Comparison of ENCODE assay signal across 18 mouse cellular contexts in the genomic region with DNA sequence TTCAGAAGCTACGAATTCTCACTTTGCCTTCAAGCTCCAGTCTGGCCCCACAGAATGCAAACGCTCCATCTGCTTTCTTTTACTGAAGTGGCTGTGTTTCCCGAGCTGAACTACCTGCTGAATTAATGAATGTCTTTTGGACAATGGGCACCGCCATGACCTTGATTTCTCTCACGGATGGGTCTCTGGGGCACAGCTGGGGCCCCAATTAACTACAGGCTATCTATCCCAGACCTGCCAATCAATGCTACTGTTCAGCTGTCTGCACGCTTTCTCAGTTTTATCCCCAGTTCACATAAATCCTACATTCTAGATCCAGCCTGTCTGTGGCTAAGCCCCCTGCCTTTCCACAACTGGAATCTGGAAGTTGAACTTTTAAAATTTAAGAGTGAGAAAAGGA. TPM values are rescaled to one million over a fixed set of nuclear protein-coding genes. Genes with fewer than 3 reads are reported as not detected.
DNase-seq lines count a peak whose midpoint lies in the region; ATAC-seq and TF ChIP-seq lines count a peak whose summit lies in the region.
"Had no signal": no experiment of that assay in that cellular context is flagged by ENCODE, and none has a peak within 500 bp of the region (broad histone marks: within the 10 kb centered on the region; RNA-seq: fewer than 3 reads in every experiment).

No protein-coding gene starts in this region.

- no peak overlapping the region for H3K4me3 ChIP-seq in hindbrain, embryonic 10.5 days
- H3K4me3 ChIP-seq in hindbrain, postnatal 0 days (ENCODE audit: low read length) = no peak overlapping the region
- no peak overlapping the region for H3K4me3 ChIP-seq in midbrain, embryonic 13.5 days (replicated peaks)
- no peak overlapping the region for H3K4me3 ChIP-seq in midbrain, postnatal 0 days (ENCODE audit: low read depth, low read length)
- no peak overlapping the region for H3K4me3 ChIP-seq in midbrain, embryonic 14.5 days (replicated peaks; ENCODE audit: low read depth, low read length)
- H3K4me3 ChIP-seq: heart, adult 2 months had no signal

- no peaks in the 10 kb centered on the region for H3K27me3 ChIP-seq in hindbrain, embryonic 10.5 days (ENCODE audit: insufficient read depth, poor library complexity, severe bottlenecking)
- no peaks in the 10 kb centered on the region for H3K27me3 ChIP-seq in hindbrain, postnatal 0 days (ENCODE audit: insufficient read depth, low read length)
- no peaks in the 10 kb centered on the region for H3K27me3 ChIP-seq in midbrain, embryonic 13.5 days
- H3K27me3 ChIP-seq in midbrain, postnatal 0 days (ENCODE audit: insufficient read depth, low read length) = no peaks in the 10 kb centered on the region
- H3K27me3 ChIP-seq in midbrain, embryonic 14.5 days (ENCODE audit: control insufficient read depth, insufficient read depth, low read length) = no peaks in the 10 kb centered on the region

- no peak overlapping the region for H3K4me2 ChIP-seq in hindbrain, postnatal 0 days (ENCODE audit: low read depth, low read length)
- no peak overlapping the region for H3K4me2 ChIP-seq in midbrain, embryonic 13.5 days (replicated peaks)
- H3K4me2 ChIP-seq in midbrain, postnatal 0 days (ENCODE audit: low read depth, low read length, poor library complexity, severe bottlenecking) = no peak overlapping the region
- H3K4me2 ChIP-seq in midbrain, embryonic 14.5 days (ENCODE audit: low read length) = no peak overlapping the region

- WGBS in hindbrain, embryonic 10.5 days = 43% methylated on average over 6 of the region's 6 CpGs
- 40% methylated on average over 6 of the region's 6 CpGs for WGBS in hindbrain, postnatal 0 days
- 20% methylated on average over 6 of the region's 6 CpGs for WGBS in midbrain, embryonic 13.5 days
- 36% methylated on average over 6 of the region's 6 CpGs for WGBS in midbrain, postnatal 0 days
- WGBS in midbrain, embryonic 14.5 days = 24% methylated on average over 6 of the region's 6 CpGs

- no peak for TF ChIP-seq CTCF in hindbrain, postnatal 0 days (IDR thresholded peaks at IDR 0.05; ENCODE audit: low read depth)
- TF ChIP-seq CTCF in midbrain, postnatal 0 days (IDR thresholded peaks at IDR 0.05) = no peak

- no peaks in the 10 kb centered on the region for H3K9me3 ChIP-seq in hindbrain, embryonic 10.5 days
- no peaks in the 10 kb centered on the region for H3K9me3 ChIP-seq in hindbrain, postnatal 0 days (ENCODE audit: low read length)
- H3K9me3 ChIP-seq in midbrain, embryonic 13.5 days = no peaks in the 10 kb centered on the region
- H3K9me3 ChIP-seq in midbrain, postnatal 0 days (ENCODE audit: low read length) = no peaks in the 10 kb centered on the region
- H3K9me3 ChIP-seq in midbrain, embryonic 14.5 days (ENCODE audit: control insufficient read depth, low read length) = no peaks in the 10 kb centered on the region

- H3K9ac ChIP-seq in hindbrain, postnatal 0 days (replicated peaks; ENCODE audit: low read length) = no peak overlapping the region
- H3K9ac ChIP-seq in midbrain, embryonic 13.5 days (replicated peaks) = no peak overlapping the region
- H3K9ac ChIP-seq in midbrain, postnatal 0 days (replicated peaks; ENCODE audit: low read length, poor library complexity, severe bottlenecking) = no peak overlapping the region
- H3K9ac ChIP-seq in midbrain, embryonic 14.5 days (replicated peaks; ENCODE audit: low read length) = no peak overlapping the region

- no peak for ATAC-seq in hindbrain, postnatal 0 days
- peak; percentile 67 for ATAC-seq in midbrain, embryonic 13.5 days
- ATAC-seq in midbrain, postnatal 0 days (ENCODE audit: low FRiP score) = no peak
- ATAC-seq in midbrain, embryonic 14.5 days (ENCODE audit: low FRiP score, low TSS enrichment) = no peak

- H3K27ac ChIP-seq in hindbrain, embryonic 10.5 days = peak overlapping the region; percentile 62
- no peak overlapping the region for H3K27ac ChIP-seq in hindbrain, postnatal 0 days
- peak overlapping the region; percentile 62 for H3K27ac ChIP-seq in midbrain, embryonic 13.5 days
- no peak overlapping the region for H3K27ac ChIP-seq in midbrain, postnatal 0 days (ENCODE audit: low read depth, low read length)
- H3K27ac ChIP-seq in midbrain, embryonic 14.5 days (replicated peaks; ENCODE audit: low read depth, low read length) = peak overlapping the region; percentile 5; the same call in 1 of the 2 replicates
- H3K27ac ChIP-seq: heart, adult 2 months; kidney, postnatal 0 days had no signal

- H3K36me3 ChIP-seq in hindbrain, embryonic 10.5 days = no peaks in the 10 kb centered on the region
- no peaks in the 10 kb centered on the region for H3K36me3 ChIP-seq in hindbrain, postnatal 0 days (ENCODE audit: insufficient read depth, low read length)
- no peaks in the 10 kb centered on the region for H3K36me3 ChIP-seq in midbrain, embryonic 13.5 days
- H3K36me3 ChIP-seq in midbrain, postnatal 0 days (ENCODE audit: insufficient read depth, low read length) = no peaks in the 10 kb centered on the region
- no peaks in the 10 kb centered on the region for H3K36me3 ChIP-seq in midbrain, embryonic 14.5 days (ENCODE audit: control insufficient read depth, insufficient read depth, low read length)

- H3K4me1 ChIP-seq in hindbrain, embryonic 10.5 days (replicated peaks) = peaks cover 21% of the 10 kb centered on the region
- H3K4me1 ChIP-seq in hindbrain, postnatal 0 days (ENCODE audit: insufficient read depth, low read length) = no peaks in the 10 kb centered on the region
- peaks cover 32% of the 10 kb centered on the region for H3K4me1 ChIP-seq in midbrain, embryonic 13.5 days (replicated peaks)
- no peaks in the 10 kb centered on the region for H3K4me1 ChIP-seq in midbrain, postnatal 0 days (ENCODE audit: insufficient read depth, low read length)
- H3K4me1 ChIP-seq in midbrain, embryonic 14.5 days (ENCODE audit: control insufficient read depth, insufficient read depth, low read length) = peaks cover 14% of the 10 kb centered on the region; the same call in 1 of the 2 replicates

- DNase-seq in hindbrain, embryonic 10.5 days (ENCODE audit: low spot score) = peak; percentile 23
- no peak for DNase-seq in hindbrain, postnatal 0 days (ENCODE audit: low spot score)
- DNase-seq in midbrain, postnatal 0 days (ENCODE audit: low spot score) = no peak
- peak; percentile 46 for DNase-seq in midbrain, embryonic 14.5 days
- no peak for DNase-seq in kidney, postnatal 36 days
- DNase-seq in spleen, adult 12 weeks (ENCODE audit: low spot score) = no peak
- DNase-seq: adrenal gland, adult 8-10 months; cerebellum, adult 18-20 months; cerebellum, postnatal 14 days; gastrocnemius, postnatal 36 days; heart, adult 2 months; heart, postnatal 4 days; kidney, adult 2 months; left cerebral cortex, postnatal 4 days; right cerebral cortex, postnatal 14 days; thymus, postnatal 14 days had no signal

RNA-seq across cellular contexts. Expression of a gene that starts 10.5 kb away (rescaled TPM):
- polyA plus RNA-seq in hindbrain, embryonic 10.5 days (2016; fragmentation: Nextera tagmentation; extraction: Ambion mirVana) = 4.2 and 4.3 TPM in 2 replicates
- 2.7 and 4.6 TPM in 2 replicates for total RNA-seq in hindbrain, postnatal 0 days (2014; rRNA removed)
- polyA plus RNA-seq in hindbrain, postnatal 0 days (2015; fragmentation: Nextera tagmentation; extraction: Ambion mirVana) = 3.4 and 3.6 TPM in 2 replicates
- polyA plus RNA-seq in midbrain, embryonic 13.5 days (2015; fragmentation: Nextera tagmentation; extraction: Ambion mirVana) = 8.5 and 10.2 TPM in 2 replicates
- 5.8 and 6.1 TPM in 2 replicates for total RNA-seq in midbrain, postnatal 0 days (2014; rRNA removed)
- 4.2 and 4.3 TPM in 2 replicates for polyA plus RNA-seq in midbrain, postnatal 0 days (2015; fragmentation: Nextera tagmentation; extraction: Ambion mirVana)
- polyA plus RNA-seq in midbrain, embryonic 14.5 days (2014; fragmentation: Nextera tagmentation; extraction: Ambion mirVana) = 6.0 and 6.2 TPM in 2 replicates

Comparison
In these comparisons a context has a peak if more than half of its experiments do, and no peak if none do; other contexts are left out.
1. DNase-seq: peak in hindbrain, embryonic 10.5 days (single experiment) and midbrain, embryonic 14.5 days (single experiment); none in hindbrain, postnatal 0 days (single experiment), midbrain, postnatal 0 days (single experiment), kidney, postnatal 36 days (0 of 2) and spleen, adult 12 weeks (single experiment).
2. H3K27ac ChIP-seq: peak in hindbrain, embryonic 10.5 days (single experiment), midbrain, embryonic 13.5 days (single experiment) and midbrain, embryonic 14.5 days (single experiment); none in hindbrain, postnatal 0 days (single experiment) and midbrain, postnatal 0 days (single experiment).